In the genomic region with DNA sequence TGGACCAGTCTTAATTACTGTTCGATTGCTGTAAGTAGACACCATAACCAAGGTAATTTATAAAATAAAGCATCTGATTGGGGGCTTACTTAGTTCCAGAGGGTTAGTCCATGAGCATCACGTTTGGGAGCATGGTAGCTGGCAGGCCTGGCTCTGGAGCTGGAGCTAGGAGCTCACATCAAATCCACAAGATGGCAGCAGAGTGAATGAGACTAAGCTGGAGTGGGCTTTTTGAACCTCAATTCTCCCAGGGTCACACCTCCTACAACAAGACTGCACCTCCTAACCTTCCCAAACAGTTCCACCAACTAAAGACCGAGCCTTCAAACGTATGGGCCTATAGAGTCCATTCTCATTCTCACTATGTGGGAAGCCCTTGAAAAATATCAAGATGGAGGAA, we compare ENCODE assay signal across 11 mouse cellular contexts.
DNase-seq lines count a peak whose midpoint lies in the region; ATAC-seq and TF ChIP-seq lines count a peak whose summit lies in the region.
"Had no signal": no experiment of that assay in that cellular context is flagged by ENCODE, and none has a peak within 500 bp of the region (broad histone marks: within the 10 kb centered on the region; RNA-seq: fewer than 3 reads in every experiment).

No protein-coding gene starts in this region.

- no peaks in the 10 kb centered on the region for H3K4me1 ChIP-seq in heart, postnatal 0 days (ENCODE audit: control insufficient read depth, insufficient read depth)
- H3K4me1 ChIP-seq in heart, embryonic 10.5 days: no peaks in the 10 kb centered on the region
- H3K4me1 ChIP-seq in lung, embryonic 14.5 days (ENCODE audit: insufficient read depth): no peaks in the 10 kb centered on the region

- no peaks in the 10 kb centered on the region for H3K9me3 ChIP-seq in heart, postnatal 0 days (replicated peaks; ENCODE audit: control insufficient read depth, low read length)
- no peaks in the 10 kb centered on the region for H3K9me3 ChIP-seq in heart, embryonic 10.5 days
- H3K9me3 ChIP-seq in lung, embryonic 14.5 days (ENCODE audit: low read depth, low read length): no peaks in the 10 kb centered on the region

- peak; percentile 52 for TF ChIP-seq CTCF in heart, postnatal 0 days (IDR thresholded peaks at IDR 0.05; ENCODE audit: low read depth)
- TF ChIP-seq CTCF in lung, embryonic 14.5 days (IDR thresholded peaks at IDR 0.05; ENCODE audit: low read depth): peak; percentile 60

- peak; percentile 14 for DNase-seq in heart, postnatal 0 days (ENCODE audit: low spot score)
- no peak for DNase-seq in heart, embryonic 10.5 days (ENCODE audit: low spot score)
- peak; percentile 63 for DNase-seq in lung, embryonic 14.5 days
- DNase-seq in lung, postnatal 25 days (ENCODE audit: low spot score): no peak
- peak; percentile 43 for DNase-seq in adipocyte (ENCODE audit: low spot score)
- DNase-seq in retina, postnatal 7 days (ENCODE audit: low read depth, low spot score): peak; percentile 34
- DNase-seq in cerebellum, adult 11-12 months: no peak
- DNase-seq: cerebellum, adult 8-10 months; gastrocnemius, postnatal 10 days; kidney, adult 11 months; thymus, adult 18-20 months had no signal

- no peak overlapping the region for H3K9ac ChIP-seq in heart, postnatal 0 days (replicated peaks; ENCODE audit: low read depth, low read length)
- H3K9ac ChIP-seq in lung, embryonic 14.5 days: no peak overlapping the region

- no peak overlapping the region for H3K4me3 ChIP-seq in heart, postnatal 0 days (ENCODE audit: low read depth, low read length)
- no peak overlapping the region for H3K4me3 ChIP-seq in heart, embryonic 10.5 days
- no peak overlapping the region for H3K4me3 ChIP-seq in lung, embryonic 14.5 days (ENCODE audit: low read depth, low read length)

- no peak overlapping the region for H3K27ac ChIP-seq in heart, postnatal 0 days (ENCODE audit: low read depth)
- no peak overlapping the region for H3K27ac ChIP-seq in heart, embryonic 10.5 days
- no peak overlapping the region for H3K27ac ChIP-seq in lung, embryonic 14.5 days (ENCODE audit: low read depth)

- no peak overlapping the region for H3K4me2 ChIP-seq in heart, postnatal 0 days (ENCODE audit: low read depth, low read length)
- no peak overlapping the region for H3K4me2 ChIP-seq in lung, embryonic 14.5 days

- H3K36me3 ChIP-seq in heart, postnatal 0 days (replicated peaks; ENCODE audit: control insufficient read depth, insufficient read depth, low read length): no peaks in the 10 kb centered on the region
- no peaks in the 10 kb centered on the region for H3K36me3 ChIP-seq in heart, embryonic 10.5 days
- no peaks in the 10 kb centered on the region for H3K36me3 ChIP-seq in lung, embryonic 14.5 days (ENCODE audit: insufficient read depth)

- TF ChIP-seq EP300 in heart, postnatal 0 days (IDR thresholded peaks at IDR 0.05; ENCODE audit: low read depth): no peak

- H3K27me3 ChIP-seq in heart, postnatal 0 days (ENCODE audit: control insufficient read depth, insufficient read depth, low read length): no peaks in the 10 kb centered on the region
- H3K27me3 ChIP-seq in heart, embryonic 10.5 days (ENCODE audit: insufficient read depth, poor library complexity, severe bottlenecking): no peaks in the 10 kb centered on the region
- H3K27me3 ChIP-seq in lung, embryonic 14.5 days (ENCODE audit: insufficient read depth, low read length): no peaks in the 10 kb centered on the region

- no peak for ATAC-seq in heart, postnatal 0 days (ENCODE audit: insufficient read depth, low read depth)
- ATAC-seq in lung, embryonic 14.5 days (ENCODE audit: insufficient read depth): no peak

- 71% methylated on average over 4 of the region's 4 CpGs for WGBS in heart, postnatal 0 days
- WGBS in heart, embryonic 10.5 days: 74% methylated on average over 4 of the region's 4 CpGs
- 75% methylated on average over 4 of the region's 4 CpGs for WGBS in lung, embryonic 14.5 days

Comparison
In these comparisons a context has a peak if more than half of its experiments do, and no peak if none do; other contexts are left out.
1. DNase-seq: peak in heart, postnatal 0 days (single experiment), lung, embryonic 14.5 days (single experiment), adipocyte (single experiment) and retina, postnatal 7 days (single experiment); none in heart, embryonic 10.5 days (single experiment), lung, postnatal 25 days (single experiment) and cerebellum, adult 11-12 months (single experiment).